Mouse (Mus musculus): ENCODE measurements around the gene Olfr556.

GRCm38 (mm10) chr7:102718970-102719369 is 54.3 kb downstream of the Olfr556 start, which contains the start of gene Olfr33:
- TF ChIP-seq JUND (IDR thresholded peaks at IDR 0.05; ENCODE audit: low read depth, low read length) (no peak), CTCF (IDR thresholded peaks at IDR 0.05 in 2 of 3, conservative IDR thresholded peaks at IDR 0.05 in 1 of 3; ENCODE audit: control insufficient read depth in 1 of 3, insufficient read depth in 1 of 3, low read depth in 2 of 3, low read length in 3 of 3, poor library complexity in 1 of 3, severe bottlenecking in 1 of 3) (no peak), MEF2A (IDR thresholded peaks at IDR 0.05; ENCODE audit: extremely low read depth, insufficient replicate concordance, low read depth, low read length, poor library complexity, severe bottlenecking) (no peak), BHLHE40 (IDR thresholded peaks at IDR 0.05; ENCODE audit: borderline replicate concordance, low read depth, low read length) (no peak), MAX (IDR thresholded peaks at IDR 0.05; ENCODE audit: low read length) (no peak), POLR2AphosphoS2 (IDR thresholded peaks at IDR 0.05; ENCODE audit: low read length) (no peak), GATA1 (IDR thresholded peaks at IDR 0.05; ENCODE audit: low read depth, low read length) (no peak), SMC3 (IDR thresholded peaks at IDR 0.05; ENCODE audit: low read depth, low read length) (no peak), EP300 (IDR thresholded peaks at IDR 0.05; ENCODE audit: low read depth in 1 of 2, low read length in 2 of 2) (no peak)

Data from MEL (cell line).